Mouse (Mus musculus): ENCODE data around the gene Cyp2j8.
"Not testable (repeated sequence)": the region's sequence is repeated elsewhere in the genome, so short reads cannot be mapped to it uniquely, and the experiment has no call there.

Cyp2j8 gene

GRCm38 (mm10) chr4:96507286-96507685, at the start of gene Cyp2j8:
TSS of gene Cyp2j8 (minus strand) at chr4:96507386.
- DNase-seq (ENCODE audit: low spot score in 2 of 2), result no peak

- DNase-seq (ENCODE audit: low spot score in 2 of 2), result no peak
Observed at GRCm38 (mm10) chr4:96553133-96553819, 46.1 kb upstream of the Cyp2j8 start, which contains the start of gene Cyp2j6. TSS of gene Cyp2j6 (minus strand) at chr4:96553661.

- DNase-seq (ENCODE audit: low spot score in 2 of 2), result no peak
Observed at GRCm38 (mm10) chr4:96551619-96552018, 44.4 kb upstream of the Cyp2j8 start.

GRCm38 (mm10) chr4:96545976-96546375, 38.8 kb upstream of the Cyp2j8 start:
- DNase-seq (ENCODE audit: low spot score in 2 of 2), result no peak

- no peak for DNase-seq (ENCODE audit: low spot score in 2 of 2)
Observed at GRCm38 (mm10) chr4:96525772-96526171, 18.6 kb upstream of the Cyp2j8 start.

- no peak for DNase-seq (ENCODE audit: low spot score in 2 of 2)
Observed at GRCm38 (mm10) chr4:96522256-96522655, 15.1 kb upstream of the Cyp2j8 start.

- no peak for DNase-seq (ENCODE audit: low spot score in 2 of 2)
Observed at GRCm38 (mm10) chr4:96510083-96510482, 2.9 kb upstream of the Cyp2j8 start.

- DNase-seq (ENCODE audit: low spot score in 2 of 2), result not testable (repeated sequence)
Observed at GRCm38 (mm10) chr4:96463311-96464060, 43.7 kb downstream of the Cyp2j8 start.

All from natural killer cell, adult 2 months (primary cell).